Mouse (Mus musculus) c-Kit-negative CD71-positive TER-119-positive erythroid progenitor cells, embryonic 14.5 days (primary cell): ENCODE data around the gene Olfr315.
"Not testable (repeated sequence)": the region's sequence is repeated elsewhere in the genome, so short reads cannot be mapped to it uniquely, and the experiment has no call there.

Experiments
- DNase-seq: peaks from one replicate; pipeline ENCODE4 v3.0.0-alpha.2; 2013; ENCODE audit warnings: low read depth, low spot score

Olfr315 gene

DNA sequence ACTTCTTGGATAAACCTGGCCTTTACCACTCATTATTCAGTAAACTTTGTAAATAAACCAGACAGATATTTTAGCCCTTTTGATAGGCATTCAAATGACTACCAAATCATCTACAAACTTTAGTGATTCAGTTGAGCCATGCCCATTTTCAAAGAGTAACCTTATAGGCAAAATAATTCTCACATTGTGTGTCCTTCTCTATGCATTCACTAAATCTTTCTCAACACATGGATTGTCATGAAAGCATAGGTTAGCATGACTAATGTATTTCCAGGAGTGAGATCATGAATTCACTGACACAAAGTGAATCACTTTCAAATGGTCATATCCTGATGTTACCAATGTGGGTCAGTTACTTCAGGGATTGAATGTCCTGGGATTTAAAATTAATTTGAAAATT is at the start of gene Olfr315:
Gene Olfr315 (plus strand): TSS at position 301 of the 400 bp plus-strand sequence.
- no peak for DNase-seq

GRCm38 (mm10) chr11:58723914-58724313 is 49.1 kb upstream of the Olfr315 start, which contains the start of gene Olfr318:
Gene Olfr318 (minus strand): TSS chr11:58724014.
- no peak for DNase-seq

- DNase-seq: not testable (repeated sequence)
Observed at GRCm38 (mm10) chr11:58727896-58728650, 44.9 kb upstream of the Olfr315 start.

GRCm38 (mm10) chr11:58733372-58733771 is 39.6 kb upstream of the Olfr315 start:
- DNase-seq: no peak

GRCm38 (mm10) chr11:58738792-58739262 is 34.2 kb upstream of the Olfr315 start, which contains the start of gene Olfr317:
Gene Olfr317 (minus strand): TSS chr11:58739212.
- no peak for DNase-seq

GRCm38 (mm10) chr11:58751096-58751495 is 21.9 kb upstream of the Olfr315 start:
- DNase-seq: not testable (repeated sequence)

DNA sequence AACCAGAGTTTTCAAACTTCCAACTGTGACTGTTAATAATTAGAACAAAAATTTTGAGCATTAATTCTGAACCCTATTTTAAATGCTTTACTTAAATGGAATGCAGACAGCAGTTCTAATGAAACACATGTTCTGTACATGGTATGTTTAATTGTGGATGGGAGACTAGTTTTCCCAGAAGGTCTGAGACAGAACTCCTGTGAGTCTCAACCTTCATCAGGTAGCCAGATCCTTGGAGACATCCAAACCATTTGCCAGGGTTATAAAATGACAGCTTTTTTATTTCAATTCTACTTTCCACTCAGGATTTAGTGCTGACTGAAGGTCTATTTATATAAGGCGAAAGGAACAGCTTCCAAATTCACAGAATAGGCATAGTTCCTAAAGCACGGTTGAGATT is 20.6 kb upstream of the Olfr315 start, which contains the start of gene Olfr316:
Gene Olfr316 (plus strand): TSS at position 301 of the 400 bp plus-strand sequence.
- DNase-seq: no peak

GRCm38 (mm10) chr11:58782480-58783089 is 9.6 kb downstream of the Olfr315 start, which contains the start of gene Olfr314:
Gene Olfr314 (plus strand): TSS chr11:58782952.
- DNase-seq: no peak

- no peak for DNase-seq
Observed at GRCm38 (mm10) chr11:58784182-58784581, 11.2 kb downstream of the Olfr315 start.

DNA sequence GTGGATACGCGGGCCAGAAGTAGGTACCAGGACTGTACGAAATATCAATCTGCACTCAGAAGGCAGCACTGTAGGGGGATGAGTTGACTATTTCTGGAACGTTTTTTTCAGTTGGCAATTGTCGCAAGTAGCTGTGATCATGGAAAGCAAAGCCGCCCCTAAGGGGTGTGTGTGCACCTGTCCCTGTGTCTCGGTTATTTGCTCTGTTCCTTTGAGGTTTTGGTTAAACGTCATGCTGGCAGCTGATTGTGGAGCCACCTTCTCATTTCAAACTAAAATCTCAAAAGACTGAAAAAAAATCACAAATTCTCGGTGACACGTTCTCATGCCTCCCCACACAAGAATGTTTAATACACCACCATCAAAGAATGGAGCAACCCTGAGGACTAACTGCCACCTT is 14.7 kb downstream of the Olfr315 start:
- DNase-seq: no peak

GRCm38 (mm10) chr11:58788346-58788745 is 15.4 kb downstream of the Olfr315 start:
- no peak for DNase-seq

GRCm38 (mm10) chr11:58789532-58789931 is 16.5 kb downstream of the Olfr315 start:
- no peak for DNase-seq

DNA sequence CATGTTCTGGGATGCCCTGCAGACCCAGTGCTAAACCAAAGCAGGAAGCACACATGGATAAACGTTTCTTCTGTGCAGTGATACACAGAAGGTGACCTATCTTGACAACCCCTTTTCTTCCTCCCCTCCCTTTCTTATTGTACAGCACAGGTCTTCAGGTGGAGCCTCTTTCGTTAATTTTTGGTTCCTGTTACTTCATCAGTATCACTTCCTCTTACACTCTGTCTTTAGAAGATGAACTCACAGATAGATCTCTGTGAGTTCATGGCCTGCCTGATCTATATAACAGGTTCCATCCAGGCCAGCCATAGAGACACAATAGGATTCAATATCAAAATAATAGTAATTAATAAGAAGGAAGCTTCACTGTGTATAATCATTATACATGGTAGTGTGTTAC is 17.1 kb downstream of the Olfr315 start:
- DNase-seq: no peak

GRCm38 (mm10) chr11:58790646-58791045 is 17.7 kb downstream of the Olfr315 start:
- peak; percentile 17 for DNase-seq

DNA sequence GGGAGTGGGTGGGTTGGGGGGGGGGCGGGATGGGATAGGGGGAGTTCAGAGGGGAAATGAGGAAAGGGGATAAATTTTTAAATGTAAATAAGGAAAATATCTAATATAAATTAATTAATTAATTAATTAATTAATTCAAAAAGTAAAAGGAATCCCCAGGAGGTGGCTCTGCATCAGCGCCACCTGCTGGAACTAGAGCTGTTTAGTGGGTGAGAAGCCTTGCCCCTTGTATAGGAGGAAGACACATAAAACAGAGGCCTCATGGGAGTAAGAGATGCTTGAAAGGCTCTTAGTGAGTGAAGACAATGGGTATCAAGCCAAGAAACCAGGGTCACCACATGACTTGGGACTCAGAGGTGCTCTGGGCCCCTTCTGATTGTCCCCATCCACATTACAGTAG is 22.9 kb downstream of the Olfr315 start:
- DNase-seq: no peak

DNA sequence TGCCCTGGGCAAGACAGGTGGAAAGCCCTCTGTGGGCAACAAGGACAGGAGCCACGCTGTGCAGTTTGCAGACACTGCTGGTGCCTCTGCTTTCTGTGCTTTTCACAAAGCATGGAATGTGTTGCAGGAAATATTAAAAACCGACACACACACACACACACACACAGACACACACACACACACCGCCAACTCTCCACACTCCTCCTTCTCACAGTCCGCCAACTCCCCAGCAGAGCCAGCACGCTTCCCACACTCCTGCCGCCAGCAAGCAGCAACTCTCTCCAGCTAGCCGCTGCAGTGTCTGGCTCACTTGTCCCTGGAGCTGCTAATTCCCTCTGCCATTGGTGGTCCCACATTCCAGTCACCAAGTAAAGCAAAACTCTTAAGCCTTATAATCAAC is 23.9 kb downstream of the Olfr315 start:
- no peak for DNase-seq

DNA sequence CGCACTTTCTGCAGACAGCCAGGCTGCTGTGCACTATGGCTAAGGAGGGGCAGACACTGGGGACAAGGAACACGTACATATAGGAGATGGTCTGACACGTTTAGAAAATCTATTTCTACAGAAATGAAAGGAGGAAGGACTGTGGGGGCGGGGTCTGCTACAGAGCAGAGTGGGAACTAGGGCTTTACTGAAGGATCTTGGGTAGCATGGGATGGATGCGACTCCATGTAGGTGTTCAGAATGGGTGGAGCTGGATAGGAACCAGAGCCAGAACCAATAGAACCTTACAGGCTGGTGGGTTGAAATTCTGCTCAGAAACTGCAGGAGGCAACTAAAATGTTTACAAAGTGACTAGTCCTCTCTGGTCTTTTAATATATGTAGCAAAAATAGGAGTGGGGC is 26.8 kb downstream of the Olfr315 start:
- no peak for DNase-seq

GRCm38 (mm10) chr11:58801558-58802228 is 28.7 kb downstream of the Olfr315 start, which contains the start of gene Fam183b:
Gene Fam183b (minus strand): TSS chr11:58801960.
- DNase-seq: no peak

DNA sequence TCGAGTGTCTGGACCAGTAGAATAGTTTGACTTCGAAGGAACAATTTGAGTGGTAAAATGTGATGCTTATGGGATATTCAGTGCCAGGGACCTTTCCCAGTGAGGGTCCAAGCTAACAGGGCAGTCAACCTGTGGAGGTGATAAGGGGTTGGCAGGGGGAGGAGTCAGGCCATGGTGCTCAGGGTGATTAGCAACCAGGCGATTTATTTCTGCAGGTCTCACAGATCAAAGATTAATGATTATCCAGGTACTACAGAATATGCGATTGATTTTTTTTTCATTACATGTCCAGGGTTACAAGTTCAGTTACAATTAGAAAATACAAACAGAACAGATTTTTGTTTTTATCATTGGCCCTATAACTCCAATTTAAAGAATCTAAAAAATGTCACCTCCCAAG is 30.9 kb downstream of the Olfr315 start:
- no peak for DNase-seq

GRCm38 (mm10) chr11:58804393-58804792 is 31.4 kb downstream of the Olfr315 start:
- DNase-seq: no peak

GRCm38 (mm10) chr11:58812001-58812400 is 39.0 kb downstream of the Olfr315 start:
- no peak for DNase-seq

DNA sequence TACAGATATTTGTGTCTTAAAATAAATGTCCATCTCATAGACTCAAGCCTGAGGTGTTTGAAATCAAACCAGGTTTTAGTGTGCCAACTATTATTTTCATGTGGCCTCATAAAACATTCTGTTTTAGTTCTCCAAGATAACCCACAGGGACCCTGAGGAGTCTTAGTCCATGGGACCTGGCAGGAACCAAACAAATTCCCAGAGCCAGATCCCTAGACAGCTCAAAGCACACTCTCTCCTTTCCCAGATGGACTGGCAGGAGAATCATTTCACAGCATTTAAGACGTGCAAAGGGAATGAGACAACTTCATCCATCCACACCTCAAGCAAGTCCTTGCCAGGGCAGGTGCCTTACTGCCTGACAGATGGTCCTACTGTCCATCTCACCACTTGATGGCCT is 41.7 kb downstream of the Olfr315 start, which contains the start of gene Olfr313:
Gene Olfr313 (plus strand): TSS at position 301 of the 400 bp plus-strand sequence.
- DNase-seq: not testable (repeated sequence)
